Mouse (Mus musculus): ENCODE data around the gene Lypd6.

DNA sequence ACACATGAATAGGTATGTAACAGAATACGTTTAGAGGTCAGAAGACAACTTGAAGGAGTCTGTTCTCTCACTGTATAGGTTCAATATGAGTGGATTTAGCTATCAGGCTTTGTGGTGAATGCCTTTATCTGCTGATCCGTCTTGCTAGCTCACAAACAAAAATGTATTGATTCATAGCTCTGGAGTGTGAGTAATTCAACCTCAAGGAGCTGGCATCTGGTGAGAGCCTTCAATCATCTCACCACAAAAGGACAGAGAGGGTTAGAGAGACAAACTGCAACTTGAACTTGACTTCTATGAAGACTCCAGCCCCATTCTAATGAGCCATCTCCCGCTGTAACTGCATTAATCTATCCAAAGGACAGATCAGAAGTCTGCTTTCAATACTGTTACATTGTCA is 40.6 kb downstream of the Lypd6 start:
- no peak for TF ChIP-seq CTCF (IDR thresholded peaks at IDR 0.05; ENCODE audit: low read depth)
- TF ChIP-seq EP300 (IDR thresholded peaks at IDR 0.05; ENCODE audit: low read depth): no peak
